Mouse (Mus musculus) G1E-ER4 (cell line): ENCODE measurements around the gene Bpifb5. TPM values are rescaled to one million over a fixed set of nuclear protein-coding genes. Genes with fewer than 3 reads are reported as not detected.

Experiments used
- GATA1 ChIP-seq: IDR thresholded peaks from one replicate; pipeline ENCODE4 v1.8.0; 2012; ENCODE audit warnings: low read length, inconsistent platforms
- polyA plus RNA-seq: library from polyadenylated mRNA; stranded (reverse); fragments of >175 nt; gene quantifications from 2 replicates; pipeline ENCODE4 v1.2.3, GENCODE M21; 2012

Gene Bpifb5
- polyA plus RNA-seq = not detected in 2 replicates

DNA sequence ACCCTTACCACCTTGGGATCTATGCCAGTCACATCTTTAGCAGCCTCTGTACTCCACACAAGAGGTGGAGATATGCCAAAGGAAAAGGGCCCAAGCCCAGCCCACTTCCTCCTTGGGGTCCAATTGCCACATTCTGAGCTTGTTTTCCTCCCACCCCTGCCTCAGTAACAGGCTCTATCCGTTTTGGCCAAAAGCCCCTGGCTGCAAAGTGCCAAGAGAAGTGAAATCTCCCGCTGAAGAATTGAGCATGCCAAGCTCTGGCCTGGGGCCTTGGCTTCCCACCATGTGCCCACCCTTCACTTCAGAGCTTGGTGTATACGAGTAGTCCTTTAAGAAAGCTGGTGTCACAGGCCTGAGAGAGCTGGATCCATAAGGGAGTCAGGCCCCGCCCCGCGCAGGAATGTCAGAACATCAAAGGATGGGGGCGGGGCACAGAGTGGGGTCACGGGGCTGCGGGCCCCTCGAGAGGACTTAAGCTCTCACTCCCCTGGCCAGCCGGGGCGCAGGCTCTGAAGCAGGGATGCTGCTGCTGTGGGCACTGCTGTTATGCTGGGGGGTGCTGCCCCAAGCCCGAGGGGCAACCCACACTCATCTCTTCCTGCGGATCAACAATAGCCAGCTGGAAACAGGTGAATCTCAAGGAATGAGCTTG is at the start of gene Bpifb5:
Gene Bpifb5 (plus strand): TSS at position 478 of the 652 bp plus-strand sequence.
- TF ChIP-seq GATA1 = no peak

DNA sequence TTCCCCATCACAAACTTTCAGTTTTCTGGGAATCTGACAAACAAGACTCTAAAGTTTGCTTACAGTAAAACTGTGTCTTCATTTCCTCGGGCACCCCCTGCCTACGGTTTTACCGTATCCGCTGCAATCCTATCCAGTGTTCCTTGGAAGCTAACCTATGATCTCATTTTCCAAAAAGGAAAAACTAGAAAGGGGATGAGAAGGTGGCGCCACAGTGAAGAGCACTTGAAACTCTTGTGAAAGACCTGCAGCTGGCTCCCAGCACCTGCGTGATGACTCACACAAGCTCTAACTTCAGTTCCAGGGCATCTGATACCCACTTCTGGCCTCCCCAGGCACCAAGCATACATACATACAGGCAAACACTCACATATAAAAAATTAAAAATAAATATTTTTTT is 38.2 kb upstream of the Bpifb5 start:
- TF ChIP-seq GATA1 = no peak

DNA sequence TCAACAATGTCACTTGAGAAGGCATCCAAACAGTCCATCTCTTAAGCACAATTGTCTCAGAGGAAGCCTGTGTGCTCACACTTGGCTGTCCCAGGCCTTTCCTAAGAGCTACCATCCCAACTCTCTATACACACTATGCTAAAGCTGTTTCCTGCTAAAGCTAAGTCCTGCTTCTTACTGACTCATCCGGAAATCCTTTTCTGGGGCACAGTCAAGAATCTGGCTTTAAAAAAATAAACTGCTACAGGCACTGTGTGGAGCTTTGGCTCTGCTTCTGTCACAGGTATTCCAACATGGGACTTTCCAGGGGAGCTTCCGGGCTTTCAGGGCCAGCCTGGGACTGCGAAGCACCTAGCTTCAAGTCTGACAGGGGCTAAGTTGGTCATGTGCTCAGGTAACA is 37.8 kb upstream of the Bpifb5 start:
- no peak for TF ChIP-seq GATA1

DNA sequence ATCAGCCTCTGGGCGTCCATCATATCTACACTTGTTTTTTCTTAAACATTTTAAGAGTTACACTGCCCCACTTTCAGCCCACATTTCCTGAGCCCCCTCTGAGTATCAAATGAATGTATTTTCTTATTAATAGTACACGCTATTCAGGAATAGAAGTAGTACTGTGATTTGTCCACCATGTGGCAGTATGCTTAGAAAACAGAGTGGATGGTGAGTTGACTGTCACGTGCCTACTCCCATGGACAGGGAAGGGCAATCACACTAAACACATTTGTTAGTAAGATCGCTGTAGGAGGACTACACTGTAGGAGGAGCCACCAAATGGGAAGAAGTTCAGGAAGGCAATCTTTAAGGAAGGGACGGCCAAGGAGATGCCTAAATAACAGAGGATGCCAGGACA is 36.1 kb upstream of the Bpifb5 start:
- no peak for TF ChIP-seq GATA1

DNA sequence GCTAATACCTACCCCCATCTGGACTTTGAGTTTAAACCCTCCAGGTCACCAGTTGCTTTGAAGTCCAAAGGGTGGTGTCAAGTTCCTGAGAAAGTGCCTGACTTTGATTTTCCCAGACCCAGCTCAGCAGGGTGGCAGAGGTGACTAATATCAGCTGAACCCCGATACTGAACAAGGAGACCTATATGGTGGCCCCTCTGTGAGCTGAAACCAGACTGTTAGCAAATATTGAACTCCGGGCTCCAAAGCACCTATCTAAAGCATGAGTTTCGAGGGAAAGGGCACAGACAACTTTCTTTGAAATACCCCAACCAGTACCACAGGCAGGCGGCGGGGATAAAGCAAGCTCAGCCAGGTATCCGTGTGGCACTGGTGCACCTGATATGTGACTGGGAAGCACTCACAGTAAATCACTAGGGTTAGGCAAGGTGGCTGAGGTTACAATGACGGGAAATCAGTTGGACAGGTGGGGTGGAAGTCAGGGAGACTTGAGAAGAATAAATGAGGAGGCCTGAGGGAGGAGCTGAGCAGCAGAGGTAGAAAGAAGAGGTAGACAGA is 33.6 kb upstream of the Bpifb5 start:
- TF ChIP-seq GATA1 = no peak

DNA sequence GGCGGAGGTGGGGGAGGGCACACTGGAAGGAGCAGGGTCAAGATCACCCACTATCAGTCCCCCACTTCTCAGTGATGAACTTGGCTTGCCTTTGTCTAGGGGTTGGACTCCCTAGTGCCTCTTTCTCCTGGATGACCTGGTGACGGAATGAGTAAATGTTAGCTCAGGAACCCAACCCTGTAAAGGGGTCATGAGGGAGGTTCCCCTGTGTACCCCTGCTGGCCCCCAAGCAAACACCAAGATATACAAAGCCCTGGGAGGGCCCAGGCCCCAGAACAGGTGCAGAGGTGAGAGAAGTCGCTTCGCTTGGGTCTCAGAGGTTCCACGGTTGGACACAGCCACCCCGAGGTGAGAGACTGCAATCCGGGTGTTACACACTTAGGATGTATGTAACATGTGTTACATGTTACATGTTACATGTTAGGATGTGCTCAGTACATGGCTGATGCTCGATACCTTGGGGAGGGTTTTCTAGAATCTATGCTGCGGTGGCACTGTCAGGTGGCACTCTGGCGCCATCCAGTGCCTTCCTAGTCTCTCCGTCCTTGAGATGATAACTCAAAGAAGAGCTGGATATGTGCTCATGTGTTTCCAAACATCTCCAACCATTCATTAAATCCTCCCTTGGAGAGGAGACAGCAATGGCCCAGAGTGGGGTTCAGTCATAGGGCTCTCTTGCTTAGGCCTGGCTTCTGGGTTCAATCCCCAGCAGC is 32.8 kb upstream of the Bpifb5 start, which contains the start of gene Bpifb1:
Gene Bpifb1 (plus strand): TSS at position 273 of the 713 bp plus-strand sequence.
- TF ChIP-seq GATA1 = no peak

DNA sequence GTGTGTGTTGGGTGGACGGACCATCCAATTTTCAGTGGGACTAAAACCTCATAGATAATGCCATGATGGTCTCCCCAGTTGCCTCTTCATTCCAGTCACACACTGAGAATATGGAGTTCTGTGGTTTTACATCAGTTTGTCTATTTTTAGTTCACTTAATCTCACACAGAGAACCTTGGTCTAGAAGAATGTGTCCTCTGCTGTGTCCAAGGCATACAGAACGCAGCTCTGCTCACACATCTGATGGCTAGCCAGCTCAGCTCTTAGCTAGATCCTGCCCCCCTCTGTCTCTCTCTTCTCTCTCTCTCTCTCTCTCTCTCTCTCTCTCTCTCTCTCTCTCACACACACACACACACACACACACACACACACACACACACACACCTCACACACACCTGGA is 31.4 kb upstream of the Bpifb5 start:
- TF ChIP-seq GATA1 = no peak

DNA sequence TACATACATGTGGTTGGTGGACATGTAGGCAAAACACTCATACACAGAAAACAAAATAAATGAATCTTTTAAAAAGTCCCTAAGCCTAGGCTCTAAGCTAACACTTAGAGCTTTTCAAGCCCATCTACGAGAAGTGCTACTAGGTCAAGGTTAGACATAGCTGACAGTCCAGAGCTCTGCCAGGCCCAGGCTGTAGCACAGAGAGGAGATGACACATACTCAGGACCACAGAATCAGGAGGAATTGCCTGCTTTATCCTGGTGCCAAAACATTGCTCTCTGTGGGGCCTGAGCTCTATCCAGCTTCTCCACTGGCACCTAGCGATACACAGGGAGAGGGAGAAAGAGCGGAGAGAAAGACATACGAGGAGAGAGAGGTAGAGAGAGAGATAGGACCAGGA is 30.5 kb upstream of the Bpifb5 start:
- no peak for TF ChIP-seq GATA1

DNA sequence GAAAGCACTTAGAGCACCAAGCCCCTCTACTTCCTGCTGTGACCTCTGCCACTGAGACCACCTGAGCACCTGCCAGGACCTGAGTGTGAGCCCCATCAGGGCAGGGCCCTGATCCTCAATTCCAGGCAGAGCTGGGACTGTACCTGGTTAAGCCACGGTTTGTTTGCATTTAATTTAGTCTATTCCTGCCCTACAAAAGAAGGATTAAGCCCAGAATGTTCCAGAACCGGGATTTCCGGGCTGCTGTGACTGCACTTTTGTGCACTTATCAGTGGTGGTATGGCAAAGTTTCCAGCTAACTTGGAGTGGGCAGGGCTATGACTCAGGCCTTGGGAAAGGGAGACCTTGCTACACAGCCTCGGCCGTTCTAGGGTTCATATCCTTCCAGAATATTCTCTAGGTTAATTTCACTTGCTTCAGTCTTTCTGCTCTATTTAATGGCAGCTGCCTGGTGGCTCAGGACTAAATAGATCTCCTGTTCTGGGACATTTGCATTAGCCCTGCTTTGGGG is 29.5 kb upstream of the Bpifb5 start:
- TF ChIP-seq GATA1 = no peak

DNA sequence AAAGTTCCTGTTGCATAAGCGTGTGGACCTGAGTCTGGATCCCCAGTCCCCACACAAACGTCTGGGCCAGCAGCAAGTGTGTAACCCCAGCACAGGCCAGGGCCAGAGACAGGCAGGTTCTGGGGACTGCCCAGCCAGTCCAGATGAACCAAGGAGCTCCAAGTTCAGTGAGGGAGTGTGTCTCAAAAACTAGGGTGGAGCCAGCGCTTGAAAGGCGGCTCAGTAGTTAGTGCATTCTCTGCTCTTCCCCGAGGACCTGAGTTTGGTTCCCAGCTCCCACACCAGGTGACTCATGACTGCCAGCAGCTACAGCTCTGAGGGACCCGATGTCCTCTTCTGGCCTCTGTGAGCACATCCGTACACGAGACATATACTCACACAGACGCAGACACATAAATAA is 26.5 kb upstream of the Bpifb5 start:
- TF ChIP-seq GATA1 = no peak

DNA sequence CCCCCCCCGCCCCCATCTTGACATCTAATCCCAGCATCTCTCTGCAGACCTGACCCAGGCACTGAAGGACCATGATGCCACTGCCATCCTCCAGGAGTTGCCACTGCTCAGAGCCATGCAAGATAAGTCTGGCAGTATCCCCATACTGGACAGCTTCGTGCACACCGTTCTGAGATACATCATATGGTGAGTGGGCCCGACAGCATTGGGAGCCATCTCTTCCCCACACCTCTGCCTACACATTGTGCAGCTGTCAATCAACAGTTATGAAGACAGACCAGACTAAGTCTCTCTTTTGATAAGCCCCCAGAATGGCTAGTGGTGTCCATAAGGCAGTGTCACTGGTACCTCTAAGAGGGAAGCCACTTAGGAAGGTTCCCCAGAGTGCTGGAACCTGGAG is 18.9 kb upstream of the Bpifb5 start:
- no peak for TF ChIP-seq GATA1

DNA sequence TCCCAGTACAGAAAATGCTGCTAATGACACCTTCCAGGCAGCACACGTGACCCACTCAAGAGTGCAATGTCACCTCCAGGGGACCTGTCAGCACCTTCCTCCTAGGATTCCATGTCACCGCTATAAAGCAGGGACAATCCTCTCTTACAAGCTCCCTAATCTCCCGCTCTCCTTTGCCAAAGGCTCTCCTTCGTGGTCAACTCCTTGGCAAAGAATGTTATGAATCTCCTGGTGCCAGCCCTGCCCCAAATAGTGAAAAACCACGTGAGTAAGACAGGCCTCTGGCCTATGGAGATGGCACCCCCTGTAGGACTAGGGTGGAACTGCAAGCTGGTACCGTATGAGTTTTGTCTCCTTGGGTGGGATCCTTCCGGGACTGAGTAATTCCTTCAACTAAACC is 16.6 kb upstream of the Bpifb5 start:
- TF ChIP-seq GATA1 = no peak

DNA sequence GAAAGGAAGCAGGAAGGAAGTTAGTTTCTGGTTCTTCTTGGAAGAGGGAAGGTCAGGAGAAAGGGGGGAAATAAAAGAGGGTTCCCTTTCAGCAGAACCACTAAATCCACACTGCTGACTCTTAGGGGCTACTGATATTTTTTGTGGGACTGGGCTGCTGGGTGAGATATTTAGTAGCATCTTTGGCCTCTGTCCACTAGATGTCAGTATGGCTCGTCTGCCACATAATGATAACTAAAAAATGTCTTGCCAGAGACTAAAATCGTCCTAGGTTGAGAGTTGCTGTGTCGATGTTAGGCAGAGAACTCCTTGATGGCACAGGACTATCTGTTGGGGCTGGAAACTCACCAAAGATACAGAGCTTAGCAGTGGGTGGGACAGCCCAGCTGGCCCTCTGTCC is 14.4 kb upstream of the Bpifb5 start:
- TF ChIP-seq GATA1 = no peak

DNA sequence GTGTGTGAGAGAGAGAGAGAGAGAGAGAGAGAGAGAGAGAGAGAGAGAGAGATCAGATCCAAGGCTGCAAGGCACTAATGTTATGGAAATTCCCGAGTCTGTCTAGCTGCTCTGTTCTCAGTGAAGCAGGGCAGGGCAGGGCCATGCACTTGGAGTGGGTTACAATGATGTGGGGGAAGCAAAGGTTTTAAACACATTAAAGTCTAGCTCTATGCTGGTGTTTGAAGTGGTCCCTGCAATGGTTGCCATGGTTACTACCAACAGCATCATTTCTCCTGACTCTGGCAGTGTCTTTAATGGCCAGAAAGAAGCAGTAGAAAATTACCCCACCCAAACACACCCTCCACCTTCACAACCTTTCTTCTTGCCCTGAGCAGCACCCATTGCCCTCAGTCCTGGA is 12.4 kb upstream of the Bpifb5 start:
- no peak for TF ChIP-seq GATA1

DNA sequence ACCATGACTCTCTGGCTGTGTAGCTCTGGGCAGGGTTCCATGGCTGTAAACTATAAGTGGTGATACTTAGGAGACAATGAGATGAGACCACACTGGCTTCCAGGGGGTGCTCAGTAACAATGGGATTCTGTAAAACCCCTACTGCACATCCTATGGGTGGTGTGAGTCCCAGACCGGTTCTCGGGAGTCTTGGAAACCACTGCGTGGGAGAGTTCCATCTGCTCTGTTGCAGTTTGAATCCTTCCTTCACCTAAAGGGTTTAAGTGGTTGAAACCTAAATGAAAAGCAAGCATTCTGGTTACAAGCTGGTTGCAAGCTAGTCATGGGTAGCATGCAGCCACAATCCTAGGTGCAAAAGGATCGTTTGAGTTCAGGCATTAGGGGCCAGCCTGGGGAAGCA is 11.7 kb upstream of the Bpifb5 start:
- TF ChIP-seq GATA1 = no peak

DNA sequence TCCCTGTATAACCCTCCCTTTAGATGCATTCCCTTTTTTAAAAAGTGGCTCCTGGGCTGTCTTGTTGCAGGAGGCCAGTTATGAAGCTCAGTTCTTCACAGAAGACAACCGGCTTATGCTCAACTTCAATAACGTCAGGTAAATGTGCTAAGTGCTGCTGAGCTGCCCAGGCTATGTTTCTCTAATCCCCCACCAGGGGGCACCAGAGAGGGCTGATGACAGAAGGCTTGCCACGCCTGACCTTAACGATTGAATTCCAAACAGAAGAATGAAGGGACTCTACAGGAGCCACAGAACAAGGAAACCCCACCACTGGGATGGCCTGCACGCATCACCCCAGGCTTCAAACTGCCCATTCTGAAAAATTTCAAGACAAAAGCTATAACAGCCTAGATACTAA is 8.4 kb upstream of the Bpifb5 start:
- no peak for TF ChIP-seq GATA1

DNA sequence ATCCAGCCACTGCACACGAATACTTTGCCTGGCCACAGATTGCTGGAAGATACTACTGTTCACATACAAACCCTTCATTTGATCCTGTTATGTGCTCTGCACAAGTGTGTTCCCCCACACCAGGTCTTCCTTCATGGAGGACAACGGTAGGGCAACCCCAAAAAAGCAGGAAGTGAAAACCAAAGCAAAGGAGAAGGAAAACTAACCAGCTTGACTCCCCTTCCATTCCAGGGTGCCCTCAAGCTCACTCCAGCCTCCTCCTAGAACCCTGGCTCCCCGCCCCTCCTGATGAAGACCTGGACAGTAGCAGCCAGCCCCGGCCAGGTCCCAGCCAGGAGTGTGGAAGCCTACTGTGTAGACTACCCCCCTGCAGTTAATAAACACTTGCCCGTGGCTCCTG is 3.6 kb upstream of the Bpifb5 start:
- TF ChIP-seq GATA1 = no peak

DNA sequence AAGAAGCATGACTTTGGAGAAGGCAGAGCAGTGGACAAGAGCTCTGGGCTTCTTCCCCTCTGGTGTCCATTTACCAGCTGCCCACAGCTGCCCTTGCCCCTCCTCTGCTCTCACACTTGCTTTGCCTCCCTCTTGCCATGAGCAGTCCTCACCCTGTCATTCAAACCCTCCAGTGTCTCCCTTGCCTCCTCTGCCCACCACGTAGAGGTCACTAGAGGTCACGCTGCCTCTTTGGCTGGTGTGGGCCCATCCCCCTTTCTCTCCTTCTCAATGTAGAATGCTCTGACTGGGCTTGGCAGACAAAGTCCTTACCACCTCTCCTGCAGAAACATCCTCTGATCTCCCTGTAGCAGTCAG is 353 bp downstream of the Bpifb5 start:
- TF ChIP-seq GATA1 = no peak
